Mouse (Mus musculus): ENCODE measurements around the gene Dlat. TPM values are rescaled to one million over a fixed set of nuclear protein-coding genes. Genes with fewer than 3 reads are reported as not detected.

Dlat gene
- total and polyA plus RNA-seq, 3 experiments, result 45.2 to 67.5 (median 53.4) TPM

DNA sequence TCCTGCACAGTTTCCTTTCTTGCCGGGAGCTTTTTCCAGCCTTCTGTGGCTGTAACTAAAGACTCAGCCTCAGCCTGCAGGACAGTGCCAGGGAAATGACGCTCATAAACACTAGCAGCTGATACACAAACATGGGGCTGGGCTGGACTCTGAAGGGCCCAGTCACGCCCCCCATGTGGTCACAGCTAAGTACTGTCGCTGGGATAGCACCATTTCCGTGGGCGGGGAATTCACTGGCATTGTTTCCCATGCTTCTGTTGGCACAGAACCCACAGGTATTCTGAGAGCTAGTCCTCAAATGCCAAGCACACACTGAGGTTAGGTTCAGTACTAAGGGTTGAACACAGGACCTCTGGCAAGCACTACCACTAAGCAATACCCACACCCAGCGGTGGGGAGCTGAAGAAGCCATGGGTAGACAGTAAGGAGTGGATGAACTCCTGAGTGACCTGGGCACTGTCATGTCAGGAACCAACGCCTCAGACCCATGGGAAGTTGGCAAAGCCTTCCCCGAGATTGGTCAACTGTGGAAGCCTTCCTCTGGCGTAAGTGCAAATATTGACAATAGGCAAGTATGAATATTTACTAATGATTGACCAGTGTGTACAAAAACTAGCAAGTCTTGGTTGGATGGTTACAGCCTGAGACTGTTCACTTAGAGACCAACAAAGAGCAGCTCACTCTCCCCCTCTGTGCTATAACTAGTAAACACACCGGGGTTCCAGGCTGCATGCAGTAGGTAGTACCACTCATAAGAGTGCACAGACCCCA lies 41.5 kb upstream of the Dlat start:
- in situ Hi-C loops (cut with MboI; ENCODE audit: low pct_ligation_motif_present, low pct_unique_long_range_greater_than_20kb, low sequenced_read_pairs) (no loop called here), dilution Hi-C loops (cut with MboI; ENCODE audit: extremely low pct_ligation_motif_present, extremely low pct_unique_long_range_greater_than_20kb, low sequenced_read_pairs) (no loop called here)
- no peaks in the 10 kb centered on the region for H3K9me3 ChIP-seq (replicated peaks; ENCODE audit: low read length)
- no peaks in the 10 kb centered on the region for H3K79me2 ChIP-seq (replicated peaks; ENCODE audit: control insufficient read depth, extremely low read depth, insufficient read depth, poor library complexity, severe bottlenecking)
- H3K4me1 ChIP-seq (ENCODE audit: control insufficient read depth in 1 of 2, insufficient read depth in 2 of 2), result peaks cover 0 to 5% of the 10 kb centered on the region in 2 experiments; a peak in 2 of 4 replicates
- H3K27ac ChIP-seq (ENCODE audit: insufficient read depth, low read depth), result no peak overlapping the region
- H3K4me3 ChIP-seq (replicated peaks in 1 of 3; ENCODE audit: low read depth in 2 of 3, low read length in 2 of 3, poor library complexity in 1 of 3), result no peak overlapping the region
- TF ChIP-seq CHD1 (IDR thresholded peaks at IDR 0.05; ENCODE audit: low read depth, low read length) (no peak), ZKSCAN1 (IDR thresholded peaks at IDR 0.05; ENCODE audit: borderline replicate concordance, low read depth, low read length) (no peak), MAZ (IDR thresholded peaks at IDR 0.05; ENCODE audit: low read depth, low read length) (no peak), KAT2A (IDR thresholded peaks at IDR 0.05; ENCODE audit: insufficient replicate concordance, low read length) (no peak), MEF2A (IDR thresholded peaks at IDR 0.05; ENCODE audit: borderline replicate concordance, low read depth, low read length) (no peak), ZC3H11A (IDR thresholded peaks at IDR 0.05; ENCODE audit: low read depth, low read length) (no peak), PAX5 (IDR thresholded peaks at IDR 0.05; ENCODE audit: low read length) (no peak), ETS1 (conservative IDR thresholded peaks at IDR 0.05; ENCODE audit: low read depth, low read length) (no peak), E2F4 (IDR thresholded peaks at IDR 0.05; ENCODE audit: insufficient replicate concordance, low read depth, low read length) (no peak), SMC3 (IDR thresholded peaks at IDR 0.05; ENCODE audit: low read depth, low read length) (no peak), CHD2 (IDR thresholded peaks at IDR 0.05; ENCODE audit: low read length) (no peak), JUND (conservative IDR thresholded peaks at IDR 0.05; ENCODE audit: low read depth, low read length) (no peak), UBTF (IDR thresholded peaks at IDR 0.05; ENCODE audit: low read depth, low read length) (no peak), ZMIZ1 (IDR thresholded peaks at IDR 0.05; ENCODE audit: low read depth, low read length) (no peak), BHLHE40 (IDR thresholded peaks at IDR 0.05; ENCODE audit: low read depth, low read length) (no peak), SIN3A (IDR thresholded peaks at IDR 0.05; ENCODE audit: low read length) (no peak), RAD21 (IDR thresholded peaks at IDR 0.05; ENCODE audit: low read depth, low read length) (no peak)
- peaks cover 40% of the 10 kb centered on the region for H3K27me3 ChIP-seq (replicated peaks)
- DNase-seq (ENCODE audit: extremely low read depth), result no peak
- H3K4me2 ChIP-seq (ENCODE audit: insufficient read depth, low read depth, poor library complexity, severe bottlenecking), result no peak overlapping the region
- H3K9ac ChIP-seq (ENCODE audit: insufficient read depth, low read depth), result no peak overlapping the region
- no peaks in the 10 kb centered on the region for H3K36me3 ChIP-seq (replicated peaks in 1 of 2; ENCODE audit: control insufficient read depth in 1 of 2, insufficient read depth in 1 of 2, low read length in 1 of 2)

All from CH12.LX (cell line).